Mouse (Mus musculus) spleen, adult 12 weeks (tissue): ENCODE data around the gene Wdr76.
A peak's percentile ranks its signal among the peaks of the same experiment; 100 is the strongest.
"Not testable (repeated sequence)": the region's sequence is repeated elsewhere in the genome, so short reads cannot be mapped to it uniquely, and the experiment has no call there.

Experiments
- DNase-seq: peaks from one replicate; pipeline ENCODE4 v3.0.0; 2022; ENCODE audit warnings: low spot score

Wdr76 gene

GRCm38 (mm10) chr2:121518711-121519110 lies 12.2 kb downstream of the Wdr76 start:
- not testable (repeated sequence) for DNase-seq

GRCm38 (mm10) chr2:121522006-121522405 lies 15.5 kb downstream of the Wdr76 start:
- DNase-seq = no peak

- DNase-seq = not testable (repeated sequence)
Observed at GRCm38 (mm10) chr2:121522830-121523229, 16.3 kb downstream of the Wdr76 start.

GRCm38 (mm10) chr2:121525056-121525455 lies 18.5 kb downstream of the Wdr76 start:
- no peak for DNase-seq

GRCm38 (mm10) chr2:121544829-121545228 lies 38.3 kb downstream of the Wdr76 start:
- DNase-seq = no peak

- DNase-seq = no peak
Observed at GRCm38 (mm10) chr2:121549630-121550029, 43.1 kb downstream of the Wdr76 start.

- DNase-seq = no peak
Observed at GRCm38 (mm10) chr2:121551271-121551670, 44.7 kb downstream of the Wdr76 start.

GRCm38 (mm10) chr2:121563117-121563516 lies 56.6 kb downstream of the Wdr76 start:
- DNase-seq = no peak

- DNase-seq = no peak
Observed at GRCm38 (mm10) chr2:121565911-121566310, 59.4 kb downstream of the Wdr76 start.

- no peak for DNase-seq
Observed at GRCm38 (mm10) chr2:121570049-121570448, 63.5 kb downstream of the Wdr76 start.

- DNase-seq = no peak
Observed at GRCm38 (mm10) chr2:121570999-121571655, 64.6 kb downstream of the Wdr76 start.

- peak; percentile 33 for DNase-seq
Observed at GRCm38 (mm10) chr2:121571780-121572179, 65.3 kb downstream of the Wdr76 start.

GRCm38 (mm10) chr2:121574066-121574630 lies 67.6 kb downstream of the Wdr76 start:
- DNase-seq = no peak

GRCm38 (mm10) chr2:121575741-121576201 lies 69.2 kb downstream of the Wdr76 start:
- no peak for DNase-seq

GRCm38 (mm10) chr2:121582809-121583376 lies 76.4 kb downstream of the Wdr76 start:
- DNase-seq = no peak

GRCm38 (mm10) chr2:121583468-121584116 lies 77.1 kb downstream of the Wdr76 start:
- DNase-seq = no peak

GRCm38 (mm10) chr2:121584705-121585104 lies 78.2 kb downstream of the Wdr76 start:
- DNase-seq = no peak

- no peak for DNase-seq
Observed at GRCm38 (mm10) chr2:121587523-121588308, 81.2 kb downstream of the Wdr76 start.

GRCm38 (mm10) chr2:121588309-121588694 lies 81.8 kb downstream of the Wdr76 start:
- no peak for DNase-seq

GRCm38 (mm10) chr2:121594131-121594530 lies 87.6 kb downstream of the Wdr76 start:
- DNase-seq = no peak
